Mouse (Mus musculus): ENCODE data around the gene Noxo1.
"Not testable (repeated sequence)": the region's sequence is repeated elsewhere in the genome, so short reads cannot be mapped to it uniquely, and the experiment has no call there.

The Noxo1 gene

GRCm38 (mm10) chr17:24677500-24678080, 18.4 kb upstream of the Noxo1 start:
- no peak for DNase-seq (ENCODE audit: low spot score)

- no peak for DNase-seq (ENCODE audit: low spot score)
These were observed 9.5 kb upstream of the Noxo1 start for GRCm38 (mm10) chr17:24686514-24686913.

GRCm38 (mm10) chr17:24687146-24687595, 8.9 kb upstream of the Noxo1 start:
- DNase-seq (ENCODE audit: low spot score) = peak; percentile 63

- DNase-seq (ENCODE audit: low spot score) = no peak
These were observed 8.4 kb upstream of the Noxo1 start for GRCm38 (mm10) chr17:24687599-24687998.

- DNase-seq (ENCODE audit: low spot score) = no peak
These were observed 6.6 kb upstream of the Noxo1 start, which contains the start of gene Syngr3 for GRCm38 (mm10) chr17:24689251-24690081. Gene Syngr3 (minus strand): TSS chr17:24689955.

GRCm38 (mm10) chr17:24692385-24692784, 3.6 kb upstream of the Noxo1 start:
- DNase-seq (ENCODE audit: low spot score) = no peak

GRCm38 (mm10) chr17:24695326-24696010, 566 bp upstream of the Noxo1 start:
- no peak for DNase-seq (ENCODE audit: low spot score)

- DNase-seq (ENCODE audit: low spot score) = no peak
These were observed 2.0 kb downstream of the Noxo1 start for GRCm38 (mm10) chr17:24697985-24698384.

- DNase-seq (ENCODE audit: low spot score) = no peak
These were observed 2.7 kb downstream of the Noxo1 start for GRCm38 (mm10) chr17:24698715-24699114.

GRCm38 (mm10) chr17:24699473-24699872, 3.4 kb downstream of the Noxo1 start:
- no peak for DNase-seq (ENCODE audit: low spot score)

- DNase-seq (ENCODE audit: low spot score) = no peak
These were observed 5.2 kb downstream of the Noxo1 start for GRCm38 (mm10) chr17:24701251-24701650.

GRCm38 (mm10) chr17:24705821-24706220, 9.8 kb downstream of the Noxo1 start:
- no peak for DNase-seq (ENCODE audit: low spot score)

GRCm38 (mm10) chr17:24706982-24707800, 11.2 kb downstream of the Noxo1 start, which contains the start of gene Tbl3:
Gene Tbl3 (minus strand): TSS chr17:24707660.
- DNase-seq (ENCODE audit: low spot score) = peak; percentile 92

- no peak for DNase-seq (ENCODE audit: low spot score)
These were observed 11.9 kb downstream of the Noxo1 start for GRCm38 (mm10) chr17:24707801-24708425.

GRCm38 (mm10) chr17:24708646-24709045, 12.6 kb downstream of the Noxo1 start:
- no peak for DNase-seq (ENCODE audit: low spot score)

- no peak for DNase-seq (ENCODE audit: low spot score)
These were observed 19.5 kb downstream of the Noxo1 start for GRCm38 (mm10) chr17:24715556-24715955.

GRCm38 (mm10) chr17:24716166-24716682, 20.2 kb downstream of the Noxo1 start:
- no peak for DNase-seq (ENCODE audit: low spot score)

- no peak for DNase-seq (ENCODE audit: low spot score)
These were observed 21.9 kb downstream of the Noxo1 start, which contains the start of the genes Rnf151 and Rps2 for GRCm38 (mm10) chr17:24717943-24718342. Gene Rnf151 (minus strand): TSS chr17:24718063. Gene Rps2 (plus strand): TSS chr17:24718116.

- DNase-seq (ENCODE audit: low spot score) = not testable (repeated sequence)
These were observed 22.9 kb downstream of the Noxo1 start for GRCm38 (mm10) chr17:24718938-24719337.

GRCm38 (mm10) chr17:24719494-24720222, 23.6 kb downstream of the Noxo1 start:
- DNase-seq (ENCODE audit: low spot score) = peak; percentile 98

All from urinary bladder, postnatal 14 days (tissue).